Mouse (Mus musculus): Measurements from ENCODE around the gene Chrm2. TPM values are rescaled to one million over a fixed set of nuclear protein-coding genes. Genes with fewer than 3 reads are reported as not detected.

Chrm2 gene
- polyA plus RNA-seq, 1 experiment, result 8.1 TPM

DNA sequence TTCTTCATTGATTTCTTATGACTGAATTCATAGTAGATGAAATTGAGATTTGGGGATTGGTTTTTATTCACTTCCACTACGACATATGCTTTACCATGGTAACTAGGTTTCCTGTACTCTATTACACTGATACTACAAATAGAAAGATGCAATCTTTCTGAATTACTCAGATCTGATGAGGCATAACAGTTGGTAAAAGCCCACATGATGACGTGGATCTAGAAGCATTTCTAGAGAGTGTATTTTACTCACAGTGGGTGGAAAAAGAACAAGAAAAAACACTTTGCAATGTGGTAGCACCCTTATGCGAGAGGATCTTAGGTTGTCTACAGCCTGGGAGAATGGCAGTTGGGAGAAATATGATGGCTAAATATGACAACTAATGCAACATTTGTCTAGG, 76.1 kb downstream of the Chrm2 start:
- Histone ChIP-seq H3K27ac (ENCODE audit: insufficient read depth, low read length) (no peak overlapping the region), H3K4me1 (ENCODE audit: control insufficient read depth, insufficient read depth, low read length) (no peaks in the 10 kb centered on the region), H3K27me3 (ENCODE audit: control insufficient read depth, insufficient read depth, low read length) (no peaks in the 10 kb centered on the region), H3K4me3 (replicated peaks; ENCODE audit: insufficient read depth, low read depth, low read length) (no peak overlapping the region)
- TF ChIP-seq CTCF (IDR thresholded peaks at IDR 0.05; ENCODE audit: borderline replicate concordance, insufficient read depth, low read depth, low read length) (no peak), POLR2A (IDR thresholded peaks at IDR 0.05; ENCODE audit: borderline replicate concordance, insufficient read depth, low read length) (no peak)
- 86% methylated on average over 3 of the region's 3 CpGs for WGBS
- no peak for DNase-seq

DNA sequence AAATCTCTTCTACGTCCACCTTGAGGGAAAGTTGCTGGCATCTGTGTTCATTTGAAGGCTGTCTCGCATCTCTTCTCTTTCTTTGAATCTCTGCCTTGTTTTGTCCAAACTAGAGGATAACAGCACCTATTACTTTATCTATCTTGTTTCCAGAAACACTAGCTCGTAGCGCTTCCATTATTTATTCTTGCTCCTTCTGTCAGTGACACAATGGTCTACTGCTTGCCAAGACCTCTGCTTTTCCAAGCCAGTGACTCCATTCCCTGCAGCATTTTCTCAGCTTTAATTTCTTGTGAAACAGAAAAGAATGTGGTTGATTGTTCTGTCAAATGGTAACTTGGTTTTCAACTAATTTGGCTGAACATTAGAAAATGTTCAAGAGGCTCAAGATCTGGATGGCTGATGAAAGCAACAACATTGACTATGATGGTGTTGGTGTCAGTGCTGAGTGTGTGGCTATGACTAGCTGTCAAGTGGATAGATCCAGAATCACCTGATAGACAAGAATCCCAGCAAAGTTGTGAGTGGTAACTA, 96.3 kb downstream of the Chrm2 start:
- H3K4me1 ChIP-seq (ENCODE audit: control insufficient read depth, insufficient read depth, low read length), result no peaks in the 10 kb centered on the region
- no peak overlapping the region for H3K27ac ChIP-seq (ENCODE audit: insufficient read depth, low read length)
- no peak for DNase-seq
- H3K4me3 ChIP-seq (replicated peaks; ENCODE audit: insufficient read depth, low read depth, low read length), result no peak overlapping the region
- WGBS, result 59% methylated on average over 4 of the region's 4 CpGs
- no peak for TF ChIP-seq POLR2A (IDR thresholded peaks at IDR 0.05; ENCODE audit: borderline replicate concordance, insufficient read depth, low read length)
- no peak for TF ChIP-seq CTCF (IDR thresholded peaks at IDR 0.05; ENCODE audit: borderline replicate concordance, insufficient read depth, low read depth, low read length)
- H3K27me3 ChIP-seq (ENCODE audit: control insufficient read depth, insufficient read depth, low read length), result no peaks in the 10 kb centered on the region; the same call in 1 of the 2 replicates

DNA sequence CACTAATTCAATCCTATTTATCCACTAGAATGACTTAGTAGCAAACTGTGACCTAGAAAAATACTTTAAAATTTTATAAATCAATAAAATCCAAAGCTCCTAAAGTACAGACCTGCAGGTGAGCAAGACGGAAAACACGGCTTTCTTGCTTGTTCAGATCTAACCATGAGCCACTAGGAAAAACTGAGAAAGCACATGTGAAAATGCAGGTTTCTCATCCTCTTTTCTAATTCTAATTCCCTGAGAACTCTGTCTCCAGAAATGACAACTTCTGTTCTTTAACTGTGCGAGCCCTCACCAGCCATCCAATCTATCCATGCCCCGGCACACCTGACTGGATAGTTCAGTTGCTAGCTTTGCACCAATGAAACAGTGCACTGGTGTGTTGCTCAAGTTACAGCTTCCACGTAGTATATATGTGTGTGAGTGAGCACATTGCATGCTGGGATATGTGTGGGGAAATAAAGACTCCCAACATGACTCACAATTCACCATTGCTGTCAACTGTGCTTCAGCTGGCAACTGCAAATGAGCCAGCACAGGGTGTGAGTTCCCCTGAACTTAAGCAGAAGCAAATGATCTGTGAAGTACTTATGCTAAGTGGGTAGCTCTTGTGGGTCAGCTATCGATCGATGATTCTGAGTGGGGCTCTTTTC, 119.3 kb downstream of the Chrm2 start:
- no peak overlapping the region for H3K4me3 ChIP-seq (replicated peaks; ENCODE audit: insufficient read depth, low read depth, low read length)
- 91% methylated on average over 7 of the region's 7 CpGs for WGBS
- H3K27me3 ChIP-seq (ENCODE audit: control insufficient read depth, insufficient read depth, low read length), result no peaks in the 10 kb centered on the region

DNA sequence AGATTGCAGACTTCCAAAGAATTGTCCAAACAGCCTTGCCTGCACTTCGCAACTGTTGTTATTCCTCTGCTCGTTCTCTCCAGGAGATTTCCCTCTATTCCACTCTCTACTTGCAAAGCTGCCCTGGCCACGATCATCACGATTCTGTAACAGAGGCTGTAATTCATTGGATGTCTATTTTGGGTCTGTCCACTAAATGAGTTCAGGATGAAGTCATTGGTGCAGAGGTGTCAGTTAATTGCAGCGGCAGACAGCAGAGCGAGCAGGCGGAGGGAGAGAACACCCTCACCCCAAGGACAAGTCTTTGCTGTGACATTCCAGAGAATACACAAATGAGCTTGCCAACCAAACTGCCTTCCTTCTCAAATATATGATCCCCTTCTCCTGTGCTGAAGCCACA, 120.1 kb downstream of the Chrm2 start:
- Histone ChIP-seq H3K4me1 (ENCODE audit: control insufficient read depth, insufficient read depth, low read length) (no peaks in the 10 kb centered on the region), H3K27ac (ENCODE audit: insufficient read depth, low read length) (no peak overlapping the region), H3K27me3 (ENCODE audit: control insufficient read depth, insufficient read depth, low read length) (no peaks in the 10 kb centered on the region), H3K4me3 (replicated peaks; ENCODE audit: insufficient read depth, low read depth, low read length) (no peak overlapping the region)
- TF ChIP-seq CTCF (IDR thresholded peaks at IDR 0.05; ENCODE audit: borderline replicate concordance, insufficient read depth, low read depth, low read length) (no peak), POLR2A (IDR thresholded peaks at IDR 0.05; ENCODE audit: borderline replicate concordance, insufficient read depth, low read length) (no peak)
- DNase-seq, result no peak
- 56% methylated on average over 7 of the region's 7 CpGs for WGBS

More for the DNA sequence above, 119.3 kb downstream of the Chrm2 start:
- no peak for DNase-seq
- no peak for TF ChIP-seq CTCF (IDR thresholded peaks at IDR 0.05; ENCODE audit: borderline replicate concordance, insufficient read depth, low read depth, low read length)
- no peak for TF ChIP-seq POLR2A (IDR thresholded peaks at IDR 0.05; ENCODE audit: borderline replicate concordance, insufficient read depth, low read length)
- no peaks in the 10 kb centered on the region for H3K4me1 ChIP-seq (ENCODE audit: control insufficient read depth, insufficient read depth, low read length)
- H3K27ac ChIP-seq (ENCODE audit: insufficient read depth, low read length), result no peak overlapping the region

DNA sequence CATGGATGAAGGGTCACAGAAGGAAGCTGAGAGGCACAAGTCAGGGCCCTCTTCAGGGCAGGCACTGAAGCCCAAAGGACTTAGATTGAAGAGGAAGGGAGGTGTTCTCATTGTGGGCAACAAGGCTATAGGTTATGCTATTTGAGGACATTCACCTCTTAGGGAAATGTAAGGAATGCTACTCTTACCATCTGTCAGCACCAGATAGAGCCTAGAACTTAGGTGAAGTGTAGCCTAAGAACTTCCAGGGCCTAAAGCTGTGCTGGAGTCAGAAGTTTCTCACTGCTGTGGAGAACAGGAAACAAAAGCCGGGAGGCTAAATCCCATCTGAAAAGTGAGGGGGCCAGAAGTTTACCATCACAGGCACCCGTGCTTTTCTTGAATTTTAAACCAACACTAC, 120.6 kb downstream of the Chrm2 start:
- Histone ChIP-seq H3K4me1 (ENCODE audit: control insufficient read depth, insufficient read depth, low read length) (no peaks in the 10 kb centered on the region), H3K4me3 (replicated peaks; ENCODE audit: insufficient read depth, low read depth, low read length) (no peak overlapping the region), H3K27ac (ENCODE audit: insufficient read depth, low read length) (no peak overlapping the region), H3K27me3 (ENCODE audit: control insufficient read depth, insufficient read depth, low read length) (no peaks in the 10 kb centered on the region)
- TF ChIP-seq CTCF (IDR thresholded peaks at IDR 0.05; ENCODE audit: borderline replicate concordance, insufficient read depth, low read depth, low read length), result no peak
- no peak for TF ChIP-seq POLR2A (IDR thresholded peaks at IDR 0.05; ENCODE audit: borderline replicate concordance, insufficient read depth, low read length)
- WGBS, result 61% methylated on average over 2 of the region's 2 CpGs
- DNase-seq, result no peak

DNA sequence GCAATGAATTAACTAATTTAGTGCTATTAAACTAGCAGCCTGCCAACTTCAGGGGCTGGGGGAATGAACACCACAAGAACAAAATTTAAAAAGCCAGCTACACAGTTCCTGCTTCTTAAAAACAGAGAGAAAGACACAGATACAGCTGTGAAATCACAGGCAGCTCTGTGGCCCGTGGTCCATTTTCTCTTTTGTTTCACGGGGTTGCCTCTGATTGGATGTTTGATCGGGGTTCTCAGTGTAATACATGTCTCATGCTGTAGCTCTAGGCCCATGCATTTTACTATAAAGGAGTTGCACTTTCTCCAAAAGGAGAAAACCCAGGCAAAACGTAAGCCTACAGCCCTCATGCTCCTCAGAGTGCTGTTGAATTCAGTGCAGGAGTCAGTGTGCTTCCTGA, 128.6 kb downstream of the Chrm2 start:
- H3K27ac ChIP-seq (ENCODE audit: insufficient read depth, low read length), result no peak overlapping the region
- no peak for TF ChIP-seq CTCF (IDR thresholded peaks at IDR 0.05; ENCODE audit: borderline replicate concordance, insufficient read depth, low read depth, low read length)
- no peak for TF ChIP-seq POLR2A (IDR thresholded peaks at IDR 0.05; ENCODE audit: borderline replicate concordance, insufficient read depth, low read length)
- no peaks in the 10 kb centered on the region for H3K4me1 ChIP-seq (ENCODE audit: control insufficient read depth, insufficient read depth, low read length)
- no peak for DNase-seq
- WGBS, result 74% methylated on average over 4 of the region's 4 CpGs
- H3K27me3 ChIP-seq (ENCODE audit: control insufficient read depth, insufficient read depth, low read length), result no peaks in the 10 kb centered on the region
- no peak overlapping the region for H3K4me3 ChIP-seq (replicated peaks; ENCODE audit: insufficient read depth, low read depth, low read length)

DNA sequence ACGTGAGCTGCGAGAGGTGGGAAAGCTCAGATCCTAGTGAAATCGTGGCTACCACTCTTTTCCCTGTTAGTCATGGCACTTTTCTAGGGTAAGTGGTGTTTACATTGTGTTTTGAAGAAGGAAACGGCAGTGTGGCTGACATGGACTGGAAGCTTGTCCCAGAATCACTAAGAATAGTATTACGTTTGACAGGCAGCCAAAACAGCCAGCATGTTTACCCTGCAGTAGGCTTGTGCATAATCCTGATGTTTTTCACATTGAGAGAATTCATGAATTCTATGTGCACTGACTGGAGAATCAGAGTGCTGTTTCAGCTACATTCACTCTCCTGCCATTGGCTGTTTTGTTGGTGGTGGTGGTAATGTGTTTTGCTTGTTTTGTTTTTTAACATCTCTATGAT, 129.4 kb downstream of the Chrm2 start:
- Histone ChIP-seq H3K4me3 (replicated peaks; ENCODE audit: insufficient read depth, low read depth, low read length) (no peak overlapping the region), H3K27ac (ENCODE audit: insufficient read depth, low read length) (no peak overlapping the region), H3K27me3 (ENCODE audit: control insufficient read depth, insufficient read depth, low read length) (no peaks in the 10 kb centered on the region), H3K4me1 (ENCODE audit: control insufficient read depth, insufficient read depth, low read length) (no peaks in the 10 kb centered on the region)
- 60% methylated on average over 5 of the region's 5 CpGs for WGBS
- TF ChIP-seq CTCF (IDR thresholded peaks at IDR 0.05; ENCODE audit: borderline replicate concordance, insufficient read depth, low read depth, low read length), result no peak
- no peak for TF ChIP-seq POLR2A (IDR thresholded peaks at IDR 0.05; ENCODE audit: borderline replicate concordance, insufficient read depth, low read length)
- DNase-seq, result no peak

DNA sequence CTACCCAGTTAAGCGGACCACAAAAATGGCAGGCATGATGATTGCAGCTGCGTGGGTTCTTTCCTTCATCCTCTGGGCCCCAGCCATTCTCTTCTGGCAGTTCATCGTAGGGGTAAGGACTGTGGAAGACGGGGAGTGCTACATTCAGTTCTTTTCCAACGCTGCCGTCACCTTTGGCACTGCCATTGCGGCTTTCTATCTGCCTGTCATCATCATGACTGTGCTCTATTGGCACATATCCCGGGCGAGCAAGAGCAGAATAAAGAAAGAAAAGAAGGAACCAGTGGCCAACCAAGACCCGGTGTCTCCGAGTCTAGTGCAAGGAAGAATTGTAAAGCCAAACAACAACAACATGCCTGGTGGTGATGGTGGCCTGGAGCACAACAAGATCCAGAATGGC, 135.7 kb downstream of the Chrm2 start:
- 90% methylated on average over 11 of the region's 11 CpGs for WGBS
- TF ChIP-seq POLR2A (IDR thresholded peaks at IDR 0.05; ENCODE audit: borderline replicate concordance, insufficient read depth, low read length) (no peak), CTCF (IDR thresholded peaks at IDR 0.05; ENCODE audit: borderline replicate concordance, insufficient read depth, low read depth, low read length) (no peak)
- no peaks in the 10 kb centered on the region for H3K27me3 ChIP-seq (ENCODE audit: control insufficient read depth, insufficient read depth, low read length)

More for the DNA sequence above, 135.7 kb downstream of the Chrm2 start:
- Histone ChIP-seq H3K27ac (ENCODE audit: insufficient read depth, low read length) (no peak overlapping the region), H3K4me3 (replicated peaks; ENCODE audit: insufficient read depth, low read depth, low read length) (no peak overlapping the region), H3K4me1 (ENCODE audit: control insufficient read depth, insufficient read depth, low read length) (no peaks in the 10 kb centered on the region)
- DNase-seq, result no peak

Measured in cerebellum, adult 2 months (tissue).